Mouse (Mus musculus): ENCODE measurements around the gene Myb. TPM values are rescaled to one million over a fixed set of nuclear protein-coding genes. Genes with fewer than 3 reads are reported as not detected.

Gene Myb
- polyA plus RNA-seq, 1 experiment: 0.75 TPM

DNA sequence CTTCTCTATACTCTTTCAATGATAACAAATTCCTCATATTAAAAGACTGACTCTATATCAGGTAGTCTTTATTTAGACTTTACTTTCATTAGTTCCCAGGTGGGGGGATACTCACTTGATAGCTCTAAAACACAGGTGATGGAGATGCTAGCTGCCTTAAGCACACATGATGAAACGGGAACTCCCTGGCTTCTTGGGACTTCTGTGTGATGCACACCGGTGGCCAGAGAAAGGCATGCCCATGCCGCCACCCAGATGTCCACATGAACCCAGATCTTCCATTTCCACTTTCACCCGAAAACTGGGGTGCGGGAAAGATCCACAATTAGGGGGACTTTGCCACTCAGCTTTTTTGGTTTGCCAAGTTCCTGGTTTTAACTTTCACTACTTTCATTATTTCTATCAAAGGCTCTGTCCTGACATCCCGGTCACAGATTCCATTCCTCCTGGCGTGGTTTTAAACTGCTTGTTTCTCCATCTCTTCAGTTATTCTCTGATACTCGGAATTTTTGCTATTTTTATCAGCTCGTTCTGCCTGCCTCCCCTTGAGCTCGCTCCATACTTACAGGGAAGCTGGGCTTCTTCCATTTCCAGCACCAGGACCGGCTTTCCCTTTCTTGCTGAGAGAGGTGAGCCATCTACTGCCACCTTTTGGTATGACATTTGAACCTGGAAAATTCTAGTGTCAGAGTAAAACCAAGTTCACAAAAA, 27.9 kb upstream of the Myb start:
- WGBS: 16% methylated on average over 11 of the region's 11 CpGs
- DNase-seq: peak; percentile 41 to 51

DNA sequence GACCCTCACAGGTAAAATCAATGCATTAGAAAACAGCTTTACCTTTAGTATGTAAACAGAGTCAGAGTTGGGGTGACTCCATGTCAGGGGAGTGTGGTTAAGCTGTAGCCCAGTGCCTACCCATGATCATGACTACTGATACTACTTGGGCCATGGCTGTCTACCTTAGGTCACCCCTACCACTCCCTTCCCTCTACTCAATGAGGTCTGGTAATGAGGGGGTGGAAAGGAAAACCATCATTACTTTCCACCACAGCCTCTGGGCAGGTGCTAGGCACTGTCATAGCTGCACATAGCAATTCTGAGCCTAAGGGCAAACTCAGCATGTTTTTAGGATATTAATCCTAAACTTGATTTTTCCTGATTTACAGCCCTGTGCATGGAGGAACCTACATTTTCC, 27.1 kb upstream of the Myb start:
- Histone ChIP-seq H3K27me3 (ENCODE audit: control insufficient read depth, insufficient read depth, low read length) (no peaks in the 10 kb centered on the region), H3K4me1 (ENCODE audit: control insufficient read depth, insufficient read depth, low read length) (no peaks in the 10 kb centered on the region), H3K27ac (ENCODE audit: insufficient read depth, low read length) (no peak overlapping the region), H3K4me3 (replicated peaks; ENCODE audit: insufficient read depth, low read depth, low read length) (no peak overlapping the region)
- no peak for TF ChIP-seq CTCF (IDR thresholded peaks at IDR 0.05; ENCODE audit: borderline replicate concordance, insufficient read depth, low read depth, low read length)
- TF ChIP-seq POLR2A (IDR thresholded peaks at IDR 0.05; ENCODE audit: borderline replicate concordance, insufficient read depth, low read length): no peak
- DNase-seq: no peak

More for the DNA sequence above, 27.9 kb upstream of the Myb start:
- Histone ChIP-seq H3K4me3 (replicated peaks; ENCODE audit: insufficient read depth, low read depth, low read length) (peak overlapping the region; percentile 12), H3K27ac (ENCODE audit: insufficient read depth, low read length) (no peak overlapping the region), H3K4me1 (ENCODE audit: control insufficient read depth, insufficient read depth, low read length) (no peaks in the 10 kb centered on the region), H3K27me3 (ENCODE audit: control insufficient read depth, insufficient read depth, low read length) (no peaks in the 10 kb centered on the region)
- no peak for TF ChIP-seq POLR2A (IDR thresholded peaks at IDR 0.05; ENCODE audit: borderline replicate concordance, insufficient read depth, low read length)
- peak; percentile 70 for TF ChIP-seq CTCF (IDR thresholded peaks at IDR 0.05; ENCODE audit: borderline replicate concordance, insufficient read depth, low read depth, low read length)

GRCm38 (mm10) chr10:21186733-21187132, 25.9 kb upstream of the Myb start:
- TF ChIP-seq CTCF (IDR thresholded peaks at IDR 0.05; ENCODE audit: borderline replicate concordance, insufficient read depth, low read depth, low read length) (no peak), POLR2A (IDR thresholded peaks at IDR 0.05; ENCODE audit: borderline replicate concordance, insufficient read depth, low read length) (no peak)
- Histone ChIP-seq H3K27me3 (ENCODE audit: control insufficient read depth, insufficient read depth, low read length) (no peaks in the 10 kb centered on the region), H3K27ac (ENCODE audit: insufficient read depth, low read length) (no peak overlapping the region), H3K4me3 (replicated peaks; ENCODE audit: insufficient read depth, low read depth, low read length) (no peak overlapping the region), H3K4me1 (ENCODE audit: control insufficient read depth, insufficient read depth, low read length) (no peaks in the 10 kb centered on the region)
- no peak for DNase-seq
- 86% methylated on average over 5 of the region's 5 CpGs for WGBS

DNA sequence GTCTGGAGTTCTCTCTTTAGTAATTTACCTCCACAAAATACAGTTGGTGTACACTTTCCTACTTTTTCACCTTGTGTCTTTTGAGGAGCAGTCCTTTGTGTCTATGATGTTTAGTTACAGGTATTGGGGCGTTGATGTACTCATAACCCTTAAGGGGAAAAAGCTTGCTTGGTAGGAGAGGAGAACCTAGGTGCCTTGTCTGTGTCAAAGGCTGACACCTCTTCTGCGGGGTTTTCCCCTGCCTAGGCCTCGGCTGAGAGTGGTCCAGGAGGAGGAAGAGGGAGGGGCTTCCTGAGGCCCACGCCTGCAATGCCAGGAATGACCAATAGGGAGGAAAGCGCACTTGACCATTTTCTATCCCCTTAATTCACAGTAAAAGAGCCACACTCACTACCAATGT, 17.9 kb upstream of the Myb start:
- DNase-seq: no peak
- no peak overlapping the region for H3K4me3 ChIP-seq (replicated peaks; ENCODE audit: insufficient read depth, low read depth, low read length)
- no peaks in the 10 kb centered on the region for H3K27me3 ChIP-seq (ENCODE audit: control insufficient read depth, insufficient read depth, low read length)
- H3K27ac ChIP-seq (ENCODE audit: insufficient read depth, low read length): no peak overlapping the region
- WGBS: 43% methylated on average over 5 of the region's 5 CpGs
- no peaks in the 10 kb centered on the region for H3K4me1 ChIP-seq (ENCODE audit: control insufficient read depth, insufficient read depth, low read length)
- no peak for TF ChIP-seq POLR2A (IDR thresholded peaks at IDR 0.05; ENCODE audit: borderline replicate concordance, insufficient read depth, low read length)
- no peak for TF ChIP-seq CTCF (IDR thresholded peaks at IDR 0.05; ENCODE audit: borderline replicate concordance, insufficient read depth, low read depth, low read length)

GRCm38 (mm10) chr10:21178281-21178680, 17.5 kb upstream of the Myb start:
- H3K4me1 ChIP-seq (ENCODE audit: control insufficient read depth, insufficient read depth, low read length): no peaks in the 10 kb centered on the region
- no peak overlapping the region for H3K27ac ChIP-seq (ENCODE audit: insufficient read depth, low read length)
- no peak for TF ChIP-seq POLR2A (IDR thresholded peaks at IDR 0.05; ENCODE audit: borderline replicate concordance, insufficient read depth, low read length)
- no peak for TF ChIP-seq CTCF (IDR thresholded peaks at IDR 0.05; ENCODE audit: borderline replicate concordance, insufficient read depth, low read depth, low read length)
- DNase-seq: no peak
- WGBS: 86% methylated on average over 10 of the region's 10 CpGs
- no peak overlapping the region for H3K4me3 ChIP-seq (replicated peaks; ENCODE audit: insufficient read depth, low read depth, low read length)
- H3K27me3 ChIP-seq (ENCODE audit: control insufficient read depth, insufficient read depth, low read length): no peaks in the 10 kb centered on the region

DNA sequence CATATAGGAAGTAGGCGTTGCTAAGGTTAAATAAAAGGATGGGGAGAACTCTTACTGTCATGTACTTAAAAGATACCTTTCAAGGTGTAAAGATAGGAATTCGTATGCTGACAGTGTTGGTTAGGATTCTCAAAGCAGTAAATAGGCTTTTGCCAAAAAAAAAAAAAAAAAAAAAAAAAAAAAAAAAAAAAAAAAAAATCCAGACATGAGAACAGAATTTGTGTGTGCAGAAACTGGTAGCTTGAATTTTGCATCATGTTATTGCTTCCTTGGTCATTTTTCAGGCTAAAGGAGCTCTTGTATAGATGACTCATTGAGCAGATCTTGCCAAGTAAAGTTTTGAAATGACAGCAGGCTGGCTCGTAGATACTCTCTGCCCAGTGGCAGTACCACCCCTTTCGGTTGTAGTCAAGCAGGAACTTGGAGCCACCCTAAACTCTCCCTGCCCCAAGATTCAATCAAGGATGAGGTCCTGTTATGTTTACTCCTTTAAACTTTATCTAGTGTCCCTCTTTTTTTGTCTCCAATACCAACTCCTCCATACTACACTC, 11.9 kb upstream of the Myb start:
- no peak for TF ChIP-seq CTCF (IDR thresholded peaks at IDR 0.05; ENCODE audit: borderline replicate concordance, insufficient read depth, low read depth, low read length)
- TF ChIP-seq POLR2A (IDR thresholded peaks at IDR 0.05; ENCODE audit: borderline replicate concordance, insufficient read depth, low read length): no peak
- Histone ChIP-seq H3K27ac (ENCODE audit: insufficient read depth, low read length) (no peak overlapping the region), H3K4me1 (ENCODE audit: control insufficient read depth, insufficient read depth, low read length) (no peaks in the 10 kb centered on the region), H3K27me3 (ENCODE audit: control insufficient read depth, insufficient read depth, low read length) (no peaks in the 10 kb centered on the region), H3K4me3 (replicated peaks; ENCODE audit: insufficient read depth, low read depth, low read length) (no peak overlapping the region)
- DNase-seq: no peak
- WGBS: 61% methylated on average over 4 of the region's 4 CpGs

GRCm38 (mm10) chr10:21168466-21168865, 7.7 kb upstream of the Myb start:
- DNase-seq: no peak
- TF ChIP-seq POLR2A (IDR thresholded peaks at IDR 0.05; ENCODE audit: borderline replicate concordance, insufficient read depth, low read length) (no peak), CTCF (IDR thresholded peaks at IDR 0.05; ENCODE audit: borderline replicate concordance, insufficient read depth, low read depth, low read length) (no peak)
- 96% methylated on average over 8 of the region's 8 CpGs for WGBS
- H3K4me3 ChIP-seq (replicated peaks; ENCODE audit: insufficient read depth, low read depth, low read length): no peak overlapping the region
- no peaks in the 10 kb centered on the region for H3K27me3 ChIP-seq (ENCODE audit: control insufficient read depth, insufficient read depth, low read length)
- no peaks in the 10 kb centered on the region for H3K4me1 ChIP-seq (ENCODE audit: control insufficient read depth, insufficient read depth, low read length)
- no peak overlapping the region for H3K27ac ChIP-seq (ENCODE audit: insufficient read depth, low read length)

DNA sequence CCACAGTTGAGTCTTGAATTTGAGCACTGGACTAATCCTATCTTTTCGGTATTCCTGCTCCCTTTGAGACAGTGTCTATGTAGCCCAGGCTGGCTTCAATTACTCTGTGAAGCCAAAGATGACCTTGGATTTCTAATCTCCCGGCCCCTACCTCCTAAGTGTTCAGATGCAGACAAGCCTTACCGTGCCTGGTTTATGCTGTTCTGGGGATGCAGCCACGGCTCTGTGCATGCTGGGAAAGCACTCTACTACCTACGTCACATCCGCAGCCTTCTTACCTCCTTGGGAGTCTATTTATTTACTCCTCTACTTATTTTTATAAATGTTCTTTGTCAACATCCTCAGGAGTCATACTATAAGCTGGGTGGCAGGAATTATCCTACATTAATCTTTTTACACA, 7.1 kb upstream of the Myb start:
- H3K27me3 ChIP-seq (ENCODE audit: control insufficient read depth, insufficient read depth, low read length): no peaks in the 10 kb centered on the region
- no peak overlapping the region for H3K4me3 ChIP-seq (replicated peaks; ENCODE audit: insufficient read depth, low read depth, low read length)
- 97% methylated on average over 6 of the region's 6 CpGs for WGBS
- H3K4me1 ChIP-seq (ENCODE audit: control insufficient read depth, insufficient read depth, low read length): no peaks in the 10 kb centered on the region
- TF ChIP-seq POLR2A (IDR thresholded peaks at IDR 0.05; ENCODE audit: borderline replicate concordance, insufficient read depth, low read length): no peak
- TF ChIP-seq CTCF (IDR thresholded peaks at IDR 0.05; ENCODE audit: borderline replicate concordance, insufficient read depth, low read depth, low read length): no peak
- H3K27ac ChIP-seq (ENCODE audit: insufficient read depth, low read length): no peak overlapping the region
- DNase-seq: no peak
